In genomic region chr11:84587107-84587506, GRCm38 (mm10) we compare ENCODE assay signal across 26 mouse cellular contexts.
DNase-seq lines count a peak whose midpoint lies in the region; ATAC-seq lines count a peak whose summit lies in the region.
"Had no signal": no experiment of that assay in that cellular context is flagged by ENCODE, and none has a peak within 500 bp of the region (broad histone marks: within the 10 kb centered on the region; RNA-seq: fewer than 3 reads in every experiment).

No protein-coding gene starts in this region.

- no peak overlapping the region for H3K4me3 ChIP-seq in forebrain, embryonic 12.5 days (replicated peaks)
- H3K4me3 ChIP-seq in forebrain, embryonic 13.5 days: no peak overlapping the region
- no peak overlapping the region for H3K4me3 ChIP-seq in neural tube, embryonic 11.5 days (ENCODE audit: low read depth, low read length)
- no peak overlapping the region for H3K4me3 ChIP-seq in neural tube, embryonic 15.5 days (replicated peaks)
- H3K4me3 ChIP-seq in hindbrain, embryonic 13.5 days: no peak overlapping the region
- H3K4me3 ChIP-seq: embryonic facial prominence, embryonic 13.5 days; erythroblast, embryonic 14.5 days; heart, embryonic 13.5 days; left cerebral cortex, adult 2 months; limb, embryonic 15.5 days had no signal

- DNase-seq in neural tube, embryonic 11.5 days (ENCODE audit: low spot score): peak; percentile 53
- DNase-seq in urinary bladder, postnatal 10 days (ENCODE audit: low spot score): no peak
- no peak for DNase-seq in heart, adult 8-10 months (ENCODE audit: low spot score)
- DNase-seq: cerebellum, adult 18-20 months; cerebellum, postnatal 14 days; embryo, embryonic 11 days; gastrocnemius, postnatal 25 days; heart, adult 18-20 months; heart, postnatal 14 days; kidney, adult 11 months; kidney, postnatal 4 days; lung, embryonic 14.5 days; thymus, adult 18-20 months; thymus, postnatal 36 days had no signal

- peaks cover 33% of the 10 kb centered on the region for H3K4me1 ChIP-seq in forebrain, embryonic 12.5 days
- H3K4me1 ChIP-seq in forebrain, embryonic 13.5 days: peaks cover 13% of the 10 kb centered on the region
- H3K4me1 ChIP-seq in neural tube, embryonic 11.5 days (ENCODE audit: control insufficient read depth, insufficient read depth, low read length): peaks cover 10% of the 10 kb centered on the region; the same call in 1 of the 2 replicates
- peaks cover 3% of the 10 kb centered on the region; the same call in 1 of the 2 replicates for H3K4me1 ChIP-seq in neural tube, embryonic 15.5 days
- H3K4me1 ChIP-seq in hindbrain, embryonic 13.5 days (replicated peaks): peaks cover 41% of the 10 kb centered on the region
- H3K4me1 ChIP-seq: embryonic facial prominence, embryonic 13.5 days; limb, embryonic 15.5 days had no signal

- H3K27me3 ChIP-seq in forebrain, embryonic 12.5 days: peaks cover 34% of the 10 kb centered on the region
- peaks cover 26% of the 10 kb centered on the region for H3K27me3 ChIP-seq in forebrain, embryonic 13.5 days
- no peaks in the 10 kb centered on the region for H3K27me3 ChIP-seq in neural tube, embryonic 11.5 days (ENCODE audit: control insufficient read depth, insufficient read depth, low read length)
- H3K27me3 ChIP-seq in neural tube, embryonic 15.5 days (replicated peaks): peaks cover 17% of the 10 kb centered on the region; the same call in 1 of the 2 replicates
- peaks cover 17% of the 10 kb centered on the region; the same call in 1 of the 2 replicates for H3K27me3 ChIP-seq in hindbrain, embryonic 13.5 days

- WGBS in forebrain, embryonic 12.5 days: 16% methylated on average over 14 of the region's 14 CpGs
- WGBS in forebrain, embryonic 13.5 days: 19% methylated on average over 14 of the region's 14 CpGs
- WGBS in neural tube, embryonic 11.5 days: 19% methylated on average over 14 of the region's 14 CpGs
- 21% methylated on average over 14 of the region's 14 CpGs for WGBS in neural tube, embryonic 15.5 days
- 14% methylated on average over 14 of the region's 14 CpGs for WGBS in hindbrain, embryonic 13.5 days

- H3K9ac ChIP-seq in forebrain, embryonic 12.5 days: no peak overlapping the region
- no peak overlapping the region for H3K9ac ChIP-seq in forebrain, embryonic 13.5 days
- H3K9ac ChIP-seq in neural tube, embryonic 11.5 days (ENCODE audit: low read length): no peak overlapping the region
- H3K9ac ChIP-seq in neural tube, embryonic 15.5 days (replicated peaks): no peak overlapping the region
- H3K9ac ChIP-seq in hindbrain, embryonic 13.5 days: no peak overlapping the region
- H3K9ac ChIP-seq: embryonic facial prominence, embryonic 13.5 days; heart, embryonic 13.5 days; limb, embryonic 15.5 days; liver, embryonic 14.5 days; lung, embryonic 14.5 days had no signal

- no peak overlapping the region for H3K27ac ChIP-seq in forebrain, embryonic 12.5 days
- H3K27ac ChIP-seq in forebrain, embryonic 13.5 days: no peak overlapping the region
- no peak overlapping the region for H3K27ac ChIP-seq in neural tube, embryonic 11.5 days (ENCODE audit: low read depth, low read length)
- no peak overlapping the region for H3K27ac ChIP-seq in neural tube, embryonic 15.5 days (replicated peaks)
- peak overlapping the region; percentile 75 for H3K27ac ChIP-seq in hindbrain, embryonic 13.5 days
- H3K27ac ChIP-seq: embryonic facial prominence, embryonic 13.5 days; heart, embryonic 13.5 days; left cerebral cortex, adult 2 months; limb, embryonic 15.5 days; liver, embryonic 14.5 days had no signal

- 0 out of 2 replicates have a peak, but pooled peaks have one; percentile 17 for ATAC-seq in forebrain, embryonic 12.5 days (ENCODE audit: low FRiP score)
- ATAC-seq in forebrain, embryonic 13.5 days: no peak
- no peak for ATAC-seq in neural tube, embryonic 11.5 days (ENCODE audit: insufficient read depth, low FRiP score, low TSS enrichment)
- ATAC-seq in neural tube, embryonic 15.5 days (ENCODE audit: low FRiP score): no peak
- no peak for ATAC-seq in hindbrain, embryonic 13.5 days (ENCODE audit: low FRiP score)
- ATAC-seq: CD4-positive, CD25-positive, alpha-beta regulatory T cell, adult 4 months; forebrain, embryonic 16.5 days had no signal

- H3K4me2 ChIP-seq in forebrain, embryonic 12.5 days: no peak overlapping the region
- no peak overlapping the region for H3K4me2 ChIP-seq in forebrain, embryonic 13.5 days
- H3K4me2 ChIP-seq in neural tube, embryonic 11.5 days (ENCODE audit: low read depth): no peak overlapping the region
- no peak overlapping the region for H3K4me2 ChIP-seq in neural tube, embryonic 15.5 days
- no peak overlapping the region for H3K4me2 ChIP-seq in hindbrain, embryonic 13.5 days
- H3K4me2 ChIP-seq: embryonic facial prominence, embryonic 13.5 days; heart, embryonic 13.5 days; limb, embryonic 15.5 days; lung, embryonic 14.5 days had no signal

- H3K36me3 ChIP-seq in forebrain, embryonic 12.5 days (replicated peaks): no peaks in the 10 kb centered on the region
- no peaks in the 10 kb centered on the region for H3K36me3 ChIP-seq in forebrain, embryonic 13.5 days (ENCODE audit: poor library complexity, severe bottlenecking)
- no peaks in the 10 kb centered on the region for H3K36me3 ChIP-seq in neural tube, embryonic 11.5 days (ENCODE audit: control insufficient read depth, insufficient read depth, low read length)
- no peaks in the 10 kb centered on the region for H3K36me3 ChIP-seq in neural tube, embryonic 15.5 days
- no peaks in the 10 kb centered on the region for H3K36me3 ChIP-seq in hindbrain, embryonic 13.5 days
- H3K36me3 ChIP-seq: embryonic facial prominence, embryonic 13.5 days; heart, embryonic 13.5 days; limb, embryonic 15.5 days had no signal

- H3K9me3 ChIP-seq in forebrain, embryonic 12.5 days: no peaks in the 10 kb centered on the region
- no peaks in the 10 kb centered on the region for H3K9me3 ChIP-seq in forebrain, embryonic 13.5 days (replicated peaks)
- no peaks in the 10 kb centered on the region for H3K9me3 ChIP-seq in neural tube, embryonic 11.5 days (ENCODE audit: control insufficient read depth, low read length)
- no peaks in the 10 kb centered on the region for H3K9me3 ChIP-seq in neural tube, embryonic 15.5 days (replicated peaks)
- no peaks in the 10 kb centered on the region for H3K9me3 ChIP-seq in hindbrain, embryonic 13.5 days
- H3K9me3 ChIP-seq: embryonic facial prominence, embryonic 13.5 days; heart, embryonic 13.5 days; limb, embryonic 15.5 days had no signal
